Mouse (Mus musculus): ENCODE measurements at regions not wholly inside any gene's neighbourhood (a gene's known extent, or its start where the extent isn't known, plus 50 kb on each side); places are given as distances from the start of the nearest gene placed in this dataset.

GRCm38 (mm10) chr10:44665509-44666144 is 137.3 kb upstream of the Prdm1 start:
- no peak for DNase-seq (ENCODE audit: extremely low read depth, insufficient read length, low spot score)

GRCm38 (mm10) chr10:44659499-44659898 is 131.2 kb upstream of the Prdm1 start:
- DNase-seq (ENCODE audit: extremely low read depth, insufficient read length, low spot score), result no peak

GRCm38 (mm10) chr10:44653761-44654160 is 125.5 kb upstream of the Prdm1 start:
- no peak for DNase-seq (ENCODE audit: extremely low read depth, insufficient read length, low spot score)

- no peak for DNase-seq (ENCODE audit: extremely low read depth, insufficient read length, low spot score)
Observed at GRCm38 (mm10) chr10:44647021-44647420, 118.7 kb upstream of the Prdm1 start.

DNA sequence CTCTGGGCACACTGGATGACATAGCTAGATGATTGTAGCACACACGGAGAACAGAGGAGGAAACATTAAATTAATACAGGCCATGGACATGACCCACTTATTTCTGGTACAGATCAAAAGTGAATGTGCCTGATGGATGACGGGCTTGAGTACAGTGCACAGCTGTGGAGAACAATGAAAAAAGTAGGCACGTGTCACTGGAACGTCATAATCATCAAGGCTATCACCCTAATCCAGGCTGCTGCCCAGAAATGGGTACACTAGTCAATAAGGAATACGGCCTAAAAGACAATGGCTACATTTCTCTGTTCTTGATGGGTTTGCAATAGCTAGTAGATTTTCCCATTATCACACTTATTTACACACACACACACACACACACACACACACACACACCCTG is 118.3 kb upstream of the Prdm1 start:
- DNase-seq (ENCODE audit: extremely low read depth, insufficient read length, low spot score), result no peak

GRCm38 (mm10) chr10:44641616-44642015 is 113.3 kb upstream of the Prdm1 start:
- DNase-seq (ENCODE audit: extremely low read depth, insufficient read length, low spot score), result no peak

- no peak for DNase-seq (ENCODE audit: extremely low read depth, insufficient read length, low spot score)
Observed at GRCm38 (mm10) chr10:44640620-44641019, 112.3 kb upstream of the Prdm1 start.

GRCm38 (mm10) chr10:44638678-44639077 is 110.4 kb upstream of the Prdm1 start:
- no peak for DNase-seq (ENCODE audit: extremely low read depth, insufficient read length, low spot score)

DNA sequence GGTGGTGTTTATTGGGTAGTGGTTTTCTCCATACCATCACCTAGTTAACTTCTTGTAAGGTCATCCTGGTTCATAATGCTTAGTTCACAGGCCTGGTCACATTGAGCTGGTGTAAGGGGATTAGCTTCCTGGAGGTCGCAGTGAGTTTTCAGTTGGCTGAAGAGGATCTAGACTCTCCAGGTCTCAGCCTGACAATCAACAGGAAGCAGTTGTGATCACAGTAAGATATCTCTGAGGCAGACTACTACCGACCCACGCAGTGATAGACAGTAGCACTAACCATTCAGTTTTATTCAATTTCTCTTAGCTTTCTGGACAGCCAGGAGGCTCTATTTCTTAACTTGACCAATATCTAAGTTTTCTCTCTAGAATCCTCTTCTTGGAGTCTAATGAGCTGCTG is 108.5 kb upstream of the Prdm1 start:
- DNase-seq (ENCODE audit: extremely low read depth, insufficient read length, low spot score), result no peak

DNA sequence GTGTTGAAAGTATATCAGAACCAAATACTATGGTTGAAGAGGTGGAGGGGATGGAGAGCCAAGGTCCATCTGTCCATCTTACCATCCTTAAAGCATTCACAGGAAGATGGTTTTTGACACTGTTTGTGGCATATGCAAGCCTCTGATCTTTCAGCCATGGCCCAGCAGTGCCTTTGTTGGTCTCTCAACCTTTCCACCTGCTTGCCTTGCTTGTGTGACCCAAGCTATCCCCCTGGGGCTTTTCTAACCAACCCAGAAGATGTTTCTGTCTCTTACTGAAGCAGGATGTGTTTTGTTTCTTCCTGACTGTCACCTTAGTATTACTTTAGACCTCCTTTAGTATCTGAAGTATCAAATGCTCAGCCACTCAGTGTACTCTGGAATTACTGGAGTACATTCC is 107.8 kb upstream of the Prdm1 start:
- no peak for DNase-seq (ENCODE audit: extremely low read depth, insufficient read length, low spot score)

DNA sequence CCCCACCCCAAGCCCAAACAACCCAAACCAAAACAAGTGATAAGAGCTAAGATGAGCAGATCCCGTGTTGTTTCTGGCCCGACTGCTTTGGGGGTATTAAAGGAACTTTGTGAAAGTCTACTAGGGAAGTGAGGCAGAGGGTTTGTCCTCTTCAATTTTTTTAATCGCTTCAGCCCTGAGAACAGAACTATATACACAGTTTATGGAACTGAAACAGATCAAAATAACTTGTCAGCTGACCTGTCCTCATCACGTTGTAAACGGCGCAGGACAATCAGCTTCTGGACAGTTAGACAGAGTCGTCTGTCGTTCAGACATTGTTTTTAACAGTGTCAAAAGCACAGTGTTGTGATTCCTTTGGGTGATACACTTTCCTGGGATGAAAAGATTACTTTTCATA is 103.3 kb upstream of the Prdm1 start:
- no peak for DNase-seq (ENCODE audit: extremely low read depth, insufficient read length, low spot score)

- no peak for DNase-seq (ENCODE audit: extremely low read depth, insufficient read length, low spot score)
Observed at GRCm38 (mm10) chr10:44630485-44630884, 102.2 kb upstream of the Prdm1 start.

DNA sequence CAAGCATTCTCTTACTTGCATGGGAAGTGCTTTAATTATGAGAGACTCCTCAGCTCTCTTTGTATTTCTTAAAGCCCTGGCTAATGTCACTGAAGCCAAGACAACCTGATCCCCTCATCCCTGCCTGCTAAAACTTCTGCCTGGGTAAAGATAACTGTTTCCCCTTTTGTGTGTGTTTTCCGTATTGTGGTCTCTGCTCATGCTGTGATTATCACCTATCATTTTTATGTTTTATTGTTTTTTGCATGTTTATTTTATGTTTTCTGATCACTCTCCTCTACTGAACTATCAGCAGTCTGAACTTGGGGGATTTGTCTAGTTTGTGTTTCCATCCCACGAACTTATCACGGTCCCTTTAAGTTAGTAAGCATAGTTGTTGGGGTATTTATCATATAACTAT is 100.1 kb upstream of the Prdm1 start:
- no peak for DNase-seq (ENCODE audit: extremely low read depth, insufficient read length, low spot score)

DNA sequence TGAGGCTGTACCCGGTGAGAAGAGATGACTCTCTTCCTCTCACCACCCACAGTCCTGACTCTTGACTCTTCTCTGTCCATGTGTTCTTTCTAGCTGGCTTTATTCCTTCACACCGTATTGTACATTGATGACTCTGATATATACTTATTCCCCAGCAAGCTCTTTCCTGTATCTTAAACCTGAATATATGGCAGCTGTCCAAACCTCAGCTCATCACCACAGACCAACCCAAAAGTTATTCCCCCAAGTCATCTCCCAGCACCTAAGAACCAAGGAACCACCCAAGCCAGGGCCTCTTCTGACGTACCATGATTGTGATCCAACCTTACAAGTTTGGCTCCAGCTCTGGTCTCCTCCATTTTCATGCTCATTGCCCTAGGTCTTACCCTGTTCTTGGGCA is 99.1 kb upstream of the Prdm1 start:
- no peak for DNase-seq (ENCODE audit: extremely low read depth, insufficient read length, low spot score)

GRCm38 (mm10) chr10:44625521-44625920 is 97.2 kb upstream of the Prdm1 start:
- no peak for DNase-seq (ENCODE audit: extremely low read depth, insufficient read length, low spot score)

DNA sequence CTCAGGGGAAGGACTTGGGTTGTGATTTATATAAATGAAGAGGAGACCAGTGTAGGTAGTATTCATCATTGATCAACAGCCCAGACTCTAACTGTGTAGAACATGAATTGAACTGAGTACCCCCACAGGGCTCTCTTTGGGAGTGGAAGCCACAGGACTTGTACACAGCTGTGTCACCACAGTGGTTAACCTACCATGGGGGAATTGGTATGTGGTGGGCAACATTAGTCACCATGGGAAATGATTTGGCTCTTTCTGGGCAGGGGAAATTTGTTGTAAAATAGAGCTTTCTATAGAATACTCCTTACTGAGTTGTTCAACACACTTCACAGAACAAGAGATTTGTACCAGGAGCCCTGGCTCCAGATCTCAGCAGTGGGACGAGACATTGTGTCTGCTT is 87.3 kb upstream of the Prdm1 start:
- DNase-seq (ENCODE audit: extremely low read depth, insufficient read length, low spot score), result no peak

DNA sequence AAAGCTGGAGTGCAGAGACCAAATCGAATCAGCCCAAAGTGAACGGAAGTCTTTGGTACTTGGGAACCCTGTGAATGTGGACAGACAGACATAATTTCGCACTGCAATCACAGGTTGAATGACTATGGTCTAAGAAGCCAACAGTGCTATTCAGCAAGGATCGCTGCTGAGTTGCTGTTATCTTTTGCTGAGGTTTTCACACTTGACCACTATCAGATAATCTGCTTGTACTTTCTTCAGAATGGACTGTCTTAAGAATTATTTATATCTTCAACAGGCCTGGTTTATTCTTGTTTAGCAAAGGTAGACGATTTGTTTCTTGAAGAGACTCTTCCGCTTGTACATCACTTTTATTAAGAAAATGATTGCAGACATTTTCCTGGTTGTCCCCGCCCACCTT is 84.3 kb upstream of the Prdm1 start:
- DNase-seq (ENCODE audit: extremely low read depth, insufficient read length, low spot score), result no peak

DNA sequence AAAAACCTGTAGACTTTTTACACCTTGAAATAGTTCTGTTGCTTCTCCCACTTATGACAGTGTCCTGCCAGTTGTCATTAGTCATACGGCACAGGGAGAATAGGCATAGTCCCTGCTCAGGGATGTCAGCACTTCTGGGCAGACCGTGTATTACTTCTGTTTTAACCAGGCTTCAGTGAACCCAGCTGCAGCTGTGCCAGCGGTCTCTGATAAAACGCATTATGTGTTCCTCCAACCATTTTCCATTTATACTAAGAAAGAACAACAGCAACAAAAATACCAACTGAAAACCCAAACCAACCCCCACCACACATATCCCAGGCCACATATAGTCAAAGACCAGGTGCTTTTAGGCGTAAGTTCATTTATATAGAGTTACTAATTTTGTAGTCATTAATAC is 83.1 kb upstream of the Prdm1 start:
- DNase-seq (ENCODE audit: extremely low read depth, insufficient read length, low spot score), result no peak

DNA sequence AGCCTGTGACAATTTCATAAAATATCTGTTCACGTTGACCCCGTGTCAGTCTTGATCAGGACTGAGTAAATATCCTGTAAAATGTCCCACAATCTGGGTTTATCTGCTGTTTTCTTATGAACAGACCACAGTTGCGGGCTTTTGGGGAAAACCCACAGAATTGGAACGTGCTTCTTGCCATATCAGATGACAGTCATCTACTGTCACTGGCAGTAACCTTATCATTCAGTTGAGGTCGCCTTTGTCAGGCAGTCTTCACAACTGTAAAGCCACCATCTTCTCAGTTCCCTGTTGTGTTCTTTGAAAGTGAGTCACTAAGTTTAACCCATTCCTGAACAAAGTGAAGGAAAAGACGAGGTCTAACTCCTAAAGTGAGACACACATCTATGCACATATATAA is 80.9 kb upstream of the Prdm1 start:
- DNase-seq (ENCODE audit: extremely low read depth, insufficient read length, low spot score), result no peak

GRCm38 (mm10) chr10:44607334-44607851 is 79.1 kb upstream of the Prdm1 start:
- DNase-seq (ENCODE audit: extremely low read depth, insufficient read length, low spot score), result no peak

GRCm38 (mm10) chr10:44604512-44604911 is 76.2 kb upstream of the Prdm1 start:
- no peak for DNase-seq (ENCODE audit: extremely low read depth, insufficient read length, low spot score)

DNA sequence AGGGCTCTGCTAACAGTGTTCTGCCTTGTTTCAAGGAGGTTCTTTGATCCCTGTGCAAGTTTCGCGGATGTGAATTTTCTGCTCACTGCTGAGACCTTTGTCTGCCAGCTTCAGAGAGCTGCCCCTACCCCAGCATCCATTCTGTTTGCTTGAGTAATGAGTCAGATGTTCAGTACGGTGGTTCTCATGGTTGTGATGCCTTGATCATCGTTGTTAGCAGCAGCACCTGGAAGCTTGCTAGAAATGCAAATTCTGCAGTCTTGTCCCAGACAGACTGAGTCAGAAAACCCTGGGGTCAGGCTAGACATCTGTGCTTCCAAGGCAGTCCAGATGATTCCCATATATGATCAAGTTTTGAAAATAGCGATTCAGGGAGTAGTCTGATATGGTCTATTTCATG is 75.2 kb upstream of the Prdm1 start:
- no peak for DNase-seq (ENCODE audit: extremely low read depth, insufficient read length, low spot score)

- DNase-seq (ENCODE audit: extremely low read depth, insufficient read length, low spot score), result no peak
Observed at GRCm38 (mm10) chr10:44601550-44601949, 73.2 kb upstream of the Prdm1 start.
